Mouse (Mus musculus) gonadal fat pad, adult 2 months (tissue): ENCODE measurements around the gene Ipo4. TPM values are rescaled to one million over a fixed set of nuclear protein-coding genes. Genes with fewer than 3 reads are reported as not detected.
A peak's percentile ranks its signal among the peaks of the same experiment; 100 is the strongest.

Experiments used
- DNase-seq: peaks from one replicate; pipeline ENCODE4 v3.0.0-alpha.2; 2012; ENCODE audit warnings: low read depth
- polyA plus RNA-seq: library from polyadenylated mRNA; depleted of rRNA; stranded (reverse); fragments of >200 nt; gene quantifications from 2 replicates; pipeline ENCODE4 v1.2.3, GENCODE M21; 2012; rRNA removed

Ipo4 gene
- polyA plus RNA-seq, 1 experiment, result 112 TPM

DNA sequence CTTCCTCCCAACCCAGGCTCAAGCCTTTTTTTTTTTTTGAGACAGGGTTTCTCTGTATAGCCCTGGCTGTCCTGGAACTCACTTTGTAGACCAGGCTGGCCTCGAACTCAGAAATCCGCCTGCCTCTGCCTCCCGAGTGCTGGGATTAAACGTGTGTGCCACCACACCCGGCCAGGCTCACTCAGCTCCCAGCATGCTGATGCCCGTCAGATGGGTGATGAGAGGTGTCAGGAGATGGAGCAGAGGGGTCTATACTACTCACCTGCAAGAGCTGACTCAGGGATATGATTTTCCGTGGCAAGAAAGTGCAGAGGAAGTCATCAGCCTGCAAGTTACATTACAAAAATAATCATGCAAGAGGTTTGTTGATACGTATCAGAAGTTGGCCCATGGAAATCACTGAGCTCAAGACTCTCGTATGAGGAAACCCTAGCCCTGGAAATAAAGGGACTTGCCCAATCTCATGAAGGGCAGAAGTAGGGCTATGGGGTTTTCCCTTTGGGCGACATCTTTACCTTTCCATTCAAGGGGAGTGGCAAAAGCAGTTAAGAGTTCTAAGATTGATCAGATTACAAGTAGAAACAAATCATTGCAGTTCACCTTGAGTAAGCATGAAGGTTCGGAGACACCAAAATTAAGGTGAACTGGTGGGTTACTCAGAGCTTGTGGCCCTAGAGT is 45.8 kb downstream of the Ipo4 start:
- peak; percentile 56 for DNase-seq

DNA sequence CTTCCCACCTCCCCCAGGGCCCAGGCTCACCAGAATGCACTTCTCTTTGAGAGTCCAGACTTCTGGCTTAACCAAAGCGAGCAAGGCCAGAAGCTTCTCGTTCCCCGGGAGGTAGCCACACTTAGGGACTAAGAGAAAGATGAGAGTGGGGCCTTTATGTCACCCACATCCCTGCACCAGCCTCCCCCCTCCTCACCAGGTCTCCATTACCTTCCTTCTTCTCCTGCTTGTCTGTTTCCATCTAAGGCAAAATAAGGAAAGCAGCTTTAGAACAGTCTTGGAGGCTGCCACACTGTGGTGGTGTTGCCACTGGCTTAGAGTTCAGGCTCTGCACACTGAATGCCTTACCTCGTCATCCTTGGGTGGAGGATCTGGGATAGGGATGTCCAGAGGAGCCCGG is 46.5 kb downstream of the Ipo4 start:
- no peak for DNase-seq

DNA sequence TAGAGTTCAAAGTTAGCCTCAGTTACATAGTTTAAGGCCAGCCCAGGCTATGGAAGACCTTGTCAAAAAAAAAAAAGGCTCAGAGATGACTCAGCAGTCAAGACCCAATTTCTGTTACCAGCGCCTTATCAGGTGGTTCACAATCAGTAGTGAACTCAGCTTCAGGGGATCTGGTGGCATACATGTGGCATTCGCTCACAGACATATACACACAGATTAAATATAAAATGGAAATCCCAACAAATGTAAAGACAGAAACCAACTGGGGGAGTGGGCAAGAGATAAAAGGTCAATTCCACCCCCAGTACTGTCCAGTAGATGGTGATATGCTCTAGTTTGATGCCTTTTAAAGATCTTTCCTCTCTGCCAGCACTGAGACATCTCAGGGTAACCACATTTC is 49.6 kb downstream of the Ipo4 start:
- DNase-seq, result no peak

DNA sequence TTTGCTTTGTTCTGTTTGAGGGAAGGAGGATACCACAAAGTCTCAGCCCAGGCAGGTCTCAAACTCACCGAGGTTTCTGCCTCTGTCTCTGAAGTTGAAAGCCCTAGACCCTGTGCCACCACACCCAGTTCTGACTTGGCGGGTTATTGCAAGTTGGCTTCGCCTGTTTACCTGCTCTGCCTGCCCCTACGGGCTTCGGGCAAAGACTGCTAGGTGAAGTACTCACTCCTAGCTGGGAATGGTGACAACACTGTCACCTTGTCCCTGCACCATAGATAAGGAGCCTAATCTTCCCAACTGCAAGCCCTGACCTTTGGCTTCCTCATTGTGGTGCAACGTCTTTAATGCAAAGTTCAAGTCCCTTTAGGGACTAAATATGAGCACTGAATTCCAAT is 50.2 kb downstream of the Ipo4 start:
- no peak for DNase-seq

DNA sequence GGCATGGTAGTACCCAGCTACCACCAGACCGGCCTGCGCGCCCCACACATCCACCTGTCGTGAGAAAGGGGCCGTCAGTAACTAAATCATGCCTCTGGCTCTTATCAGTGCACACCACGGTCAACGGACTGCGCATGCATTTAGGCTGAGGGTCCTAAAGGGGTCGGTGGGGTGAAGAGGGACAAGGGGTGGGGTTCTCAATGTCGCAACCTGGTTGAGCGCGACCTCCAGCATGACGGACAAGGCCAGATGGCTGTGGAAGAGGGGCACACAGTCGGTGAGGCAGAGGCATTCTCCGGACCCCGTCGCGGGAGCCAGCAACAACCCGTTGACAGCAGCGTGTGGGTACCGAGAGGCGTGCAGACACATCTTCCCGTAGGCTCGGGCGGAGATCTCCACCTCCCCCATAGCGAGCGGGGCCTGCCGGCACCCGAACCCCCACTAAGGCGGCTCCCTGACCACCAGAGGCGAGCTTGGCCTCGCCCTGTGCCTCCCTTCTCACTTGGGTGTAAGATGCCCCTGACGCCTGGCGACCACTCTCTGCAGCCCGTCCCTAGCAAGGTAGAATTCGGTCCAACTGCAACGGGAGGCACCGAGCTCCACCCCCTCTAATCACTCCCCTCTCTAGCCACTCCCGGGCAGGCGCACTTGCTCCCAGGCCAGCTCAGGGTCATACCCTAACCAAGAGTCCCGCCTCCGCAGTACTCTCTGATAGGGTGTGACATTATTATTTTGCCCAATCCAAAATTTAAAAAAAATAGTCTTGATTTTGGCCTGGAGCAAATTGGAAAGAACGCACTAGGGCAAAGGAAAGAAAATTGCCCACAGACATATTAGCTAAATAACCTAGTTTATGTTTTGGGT is 50.8 kb downstream of the Ipo4 start, which contains the start of gene Emc9:
TSS of gene Emc9 (minus strand) at position 601 of the 864 bp plus-strand sequence.
- DNase-seq, result no peak

DNA sequence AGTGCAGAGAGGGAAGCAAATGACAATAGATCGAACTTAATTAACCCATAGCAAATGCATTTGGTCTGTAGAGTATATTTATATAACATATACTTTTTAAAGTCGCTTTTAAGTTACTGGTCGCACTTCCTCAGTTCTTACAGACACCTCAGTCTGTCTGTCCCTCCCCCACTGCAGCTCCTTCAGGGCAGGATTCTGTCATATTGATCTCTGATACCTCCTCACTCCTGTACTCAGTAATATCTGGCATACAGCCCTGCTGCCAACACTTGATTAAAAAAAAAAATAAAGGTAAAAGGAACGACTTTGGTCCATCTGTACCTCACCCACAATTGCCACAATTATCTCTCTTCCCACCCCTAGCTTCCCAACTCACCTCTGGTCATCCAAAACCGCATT is 51.5 kb downstream of the Ipo4 start:
- DNase-seq, result no peak

DNA sequence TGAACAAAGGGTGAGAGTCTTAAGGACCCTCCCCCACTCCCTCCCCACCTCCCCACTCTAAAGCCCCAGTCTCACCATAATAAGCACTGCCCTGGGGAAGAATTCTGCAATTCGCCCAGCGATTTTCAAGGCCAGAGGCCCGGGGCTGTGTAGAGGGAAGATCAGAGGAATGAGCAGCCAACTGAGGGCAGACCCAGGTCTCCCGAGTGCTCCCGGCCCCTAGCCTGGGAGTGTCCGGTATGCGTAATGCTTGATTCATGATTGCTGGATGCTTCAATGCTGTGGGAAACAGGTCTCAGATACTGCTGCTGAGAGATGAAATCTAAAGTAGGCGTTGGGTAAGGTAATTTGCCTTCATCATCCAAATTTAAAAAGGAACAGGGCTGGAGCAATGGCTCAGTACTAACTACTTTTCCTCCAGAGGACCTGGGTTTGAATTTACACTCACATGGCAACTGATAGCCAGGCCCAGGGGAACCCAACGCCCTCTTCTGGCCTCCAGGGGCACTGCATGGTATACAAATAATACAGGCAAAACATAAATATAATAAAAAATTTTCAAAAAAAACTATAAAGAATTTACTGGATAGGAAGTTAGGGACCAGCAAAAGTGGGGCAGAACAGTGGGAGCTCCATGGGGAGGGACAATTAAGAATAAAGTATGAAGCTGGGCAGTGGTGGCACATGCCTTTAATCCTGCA is 53.6 kb downstream of the Ipo4 start:
- DNase-seq, result no peak

DNA sequence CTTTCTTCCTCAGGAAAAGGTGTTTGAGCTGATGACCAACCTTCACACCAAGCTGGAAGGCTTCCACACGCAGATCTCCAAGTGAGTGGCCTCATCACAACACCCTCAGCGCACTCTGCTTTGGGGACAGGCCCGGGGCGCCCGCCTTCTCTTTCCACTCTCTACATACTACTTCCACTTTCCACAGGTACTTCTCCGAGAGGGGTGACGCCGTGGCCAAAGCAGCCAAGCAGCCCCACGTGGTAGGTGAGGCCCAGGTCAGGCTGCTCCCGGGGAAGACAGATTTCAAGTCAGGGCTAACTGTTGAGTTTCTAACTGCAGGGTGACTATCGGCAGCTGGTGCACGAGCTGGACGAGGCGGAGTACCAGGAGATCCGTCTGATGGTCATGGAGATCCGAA is 55.0 kb downstream of the Ipo4 start:
- no peak for DNase-seq

DNA sequence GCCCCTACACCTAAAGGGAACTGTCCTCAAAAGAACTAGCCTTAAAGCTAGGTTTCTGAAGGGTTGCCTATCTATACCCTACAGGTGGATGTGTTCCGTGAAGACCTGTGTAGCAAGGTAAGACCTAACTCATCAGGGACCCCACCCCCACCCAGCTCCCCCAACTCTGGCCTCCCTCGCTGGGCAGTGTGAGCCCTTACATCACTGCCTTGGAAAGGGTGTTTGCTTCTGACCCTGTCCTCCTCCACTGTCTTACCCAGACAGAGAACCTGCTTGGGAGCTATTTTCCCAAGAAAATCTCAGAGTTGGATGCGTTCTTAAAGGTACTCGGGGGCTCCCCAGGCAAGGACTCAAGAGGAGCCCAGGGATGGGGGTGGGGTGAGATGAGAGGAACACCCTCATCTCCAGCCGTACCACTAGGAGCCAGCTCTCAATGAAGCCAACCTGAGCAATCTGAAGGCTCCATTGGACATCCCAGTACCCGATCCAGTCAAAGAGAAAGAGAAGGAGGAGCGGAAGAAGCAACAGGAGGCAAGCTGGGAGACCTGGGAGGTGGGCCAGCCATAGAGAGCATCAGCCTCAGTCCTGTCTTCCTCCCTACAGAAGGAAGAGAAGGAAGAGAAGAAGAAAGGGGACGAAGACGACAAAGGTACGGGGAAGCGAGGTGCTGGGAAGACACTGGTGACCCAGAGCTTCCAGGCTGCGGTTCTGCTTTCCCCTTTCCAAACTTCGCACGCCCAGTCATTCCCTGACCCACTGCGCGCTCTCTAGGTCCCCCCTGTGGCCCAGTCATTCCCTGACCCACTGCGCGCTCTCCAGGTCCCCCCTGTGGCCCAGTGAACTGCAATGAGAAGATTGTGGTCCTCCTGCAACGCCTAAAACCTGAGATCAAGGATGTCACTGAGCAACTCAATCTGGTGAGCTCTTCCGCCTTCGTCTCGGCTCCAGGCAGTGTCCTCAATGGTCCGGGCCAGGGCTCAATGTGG is 56.0 kb downstream of the Ipo4 start:
- no peak for DNase-seq

DNA sequence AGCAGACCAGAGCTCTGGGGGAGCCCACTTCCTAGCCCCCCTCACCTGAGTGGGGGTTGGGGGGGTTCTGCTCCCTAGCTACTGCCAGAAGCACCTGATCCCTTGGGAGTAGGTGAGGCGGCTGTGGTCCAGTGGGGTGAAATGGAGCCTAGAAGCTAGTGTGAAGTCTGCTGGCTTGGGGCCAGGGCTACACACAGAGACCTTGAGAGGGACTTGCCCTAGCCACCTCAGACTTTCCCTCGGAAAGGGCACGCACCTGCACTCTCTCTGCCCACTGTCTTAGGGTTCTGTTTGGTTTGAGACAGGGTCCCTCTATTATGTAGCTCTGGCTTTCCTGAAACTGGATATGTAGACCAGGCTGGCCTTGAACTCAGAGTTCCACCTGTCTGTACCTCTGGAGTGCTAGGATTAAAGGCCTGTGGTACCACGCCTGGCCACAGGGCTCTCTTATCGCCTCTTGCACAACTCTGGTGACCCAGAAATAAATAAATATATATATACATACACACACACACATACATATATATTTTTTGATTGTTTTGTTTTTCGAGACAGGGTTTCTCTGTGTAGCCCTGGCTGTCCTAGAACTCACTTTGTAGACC is 57.0 kb downstream of the Ipo4 start:
- no peak for DNase-seq

DNA sequence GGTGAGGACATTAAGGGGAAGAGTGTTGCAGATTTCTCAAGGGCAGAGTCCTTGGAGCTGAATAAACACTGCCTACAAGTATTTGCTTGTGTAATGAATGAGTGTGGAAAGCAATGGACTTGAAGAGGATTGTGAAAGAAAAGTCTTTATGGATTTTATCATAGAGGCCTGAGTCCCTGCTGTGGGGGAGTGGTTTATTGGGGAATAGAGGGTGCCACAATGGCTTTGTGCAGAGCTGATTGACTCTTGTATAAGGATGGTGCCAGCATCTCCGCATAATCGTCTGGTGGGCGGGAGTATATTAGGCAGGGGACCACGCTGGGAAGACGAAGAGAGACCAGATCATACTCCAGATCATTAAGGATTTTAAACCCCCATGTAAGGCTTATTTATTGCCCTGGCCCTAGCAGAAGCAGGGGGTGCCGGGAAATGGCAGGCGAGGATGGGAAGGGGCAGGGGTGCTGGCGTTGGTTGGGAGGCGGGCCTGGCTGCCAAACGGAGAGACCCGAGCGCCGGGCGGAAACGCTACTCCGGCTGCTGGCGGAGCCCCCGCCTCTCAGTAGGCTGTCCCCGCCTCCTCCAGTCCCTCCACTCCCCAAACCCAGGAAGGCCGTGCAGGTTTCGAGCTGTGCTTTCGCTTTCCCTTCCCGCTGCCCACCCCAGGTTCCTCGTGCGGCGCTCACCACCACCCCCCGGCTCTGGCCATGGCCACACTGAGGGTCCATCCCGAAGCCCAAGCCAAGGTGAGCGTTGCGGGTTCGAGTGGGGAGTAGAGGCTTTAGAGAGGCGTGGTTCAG is 57.7 kb downstream of the Ipo4 start, which contains the start of gene Psme1:
TSS of gene Psme1 (plus strand) at position 253 of the 797 bp plus-strand sequence.
- peak; percentile 75 for DNase-seq

DNA sequence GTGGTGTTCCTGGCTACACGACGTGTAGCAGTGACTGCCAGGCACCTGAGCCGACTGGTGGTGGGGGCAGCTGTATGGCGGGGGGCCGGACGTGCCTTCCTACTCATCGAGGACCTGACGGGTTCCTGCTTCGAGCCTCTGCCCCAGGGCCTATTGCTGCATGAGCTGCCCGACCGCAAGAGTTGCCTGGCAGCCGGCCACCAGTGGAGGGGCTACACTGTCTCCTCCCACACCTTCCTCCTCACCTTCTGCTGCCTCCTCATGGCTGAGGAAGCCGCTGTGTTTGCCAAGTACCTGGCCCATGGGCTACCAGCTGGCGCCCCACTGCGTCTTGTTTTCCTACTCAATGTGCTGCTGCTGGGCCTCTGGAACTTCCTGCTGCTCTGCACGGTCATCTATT is 59.4 kb downstream of the Ipo4 start:
- DNase-seq, result no peak

DNA sequence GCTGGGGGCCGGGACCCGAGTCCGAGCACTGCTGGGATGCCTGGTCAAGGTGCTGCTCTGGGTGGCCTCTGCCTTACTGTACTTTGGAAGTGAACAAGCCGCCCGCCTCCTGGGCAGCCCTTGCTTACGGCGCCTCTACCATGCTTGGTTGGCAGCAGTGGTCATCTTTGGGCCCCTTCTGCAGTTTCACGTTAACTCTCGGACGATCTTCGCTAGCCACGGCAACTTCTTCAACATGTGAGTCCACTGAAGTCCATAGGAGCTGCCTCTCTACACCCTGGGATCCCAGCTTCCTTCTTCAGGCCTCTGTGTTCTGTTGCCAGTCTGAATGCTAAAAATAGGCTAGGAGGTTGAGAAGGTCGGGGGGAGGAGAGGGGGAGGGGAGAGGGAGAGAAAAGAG is 60.0 kb downstream of the Ipo4 start:
- DNase-seq, result no peak

Other genes starting within 250 kb of the Ipo4 start
- gene Dhrs4, start 157.2 kb downstream of the Ipo4 start, polyA plus RNA-seq, result 59.9 and 69.7 TPM in 2 replicates
- gene Carmil3, start 145.3 kb downstream of the Ipo4 start, polyA plus RNA-seq, result 2.2 and 2.5 TPM in 2 replicates
- 0.39 and 0.74 TPM in 2 replicates for gene Cpne6, start 125.5 kb downstream of the Ipo4 start, polyA plus RNA-seq
- not detected in 2 replicates for gene Nrl, start 111.0 kb downstream of the Ipo4 start, polyA plus RNA-seq
- gene Pck2, start 95.7 kb downstream of the Ipo4 start, polyA plus RNA-seq, result 46.6 and 53.5 TPM in 2 replicates
- gene Dcaf11, start 76.0 kb downstream of the Ipo4 start, polyA plus RNA-seq, result 186 and 207 TPM in 2 replicates
- gene A730061H03Rik, start 75.6 kb downstream of the Ipo4 start, polyA plus RNA-seq, result 5.5 and 6.6 TPM in 2 replicates
- gene Fitm1, start 60.3 kb downstream of the Ipo4 start, polyA plus RNA-seq, result 1.6 and 4.0 TPM in 2 replicates
- gene Psme1, start 57.8 kb downstream of the Ipo4 start, polyA plus RNA-seq, result 62.8 and 71.9 TPM in 2 replicates
- 37.4 and 62.0 TPM in 2 replicates for gene Emc9, start 50.7 kb downstream of the Ipo4 start, polyA plus RNA-seq
- 85.1 and 122 TPM in 2 replicates for gene Psme2, start 44.8 kb downstream of the Ipo4 start, polyA plus RNA-seq
- 29.9 and 31.3 TPM in 2 replicates for gene Rnf31, start 44.2 kb downstream of the Ipo4 start, polyA plus RNA-seq
- gene Irf9, start 32.4 kb downstream of the Ipo4 start, polyA plus RNA-seq, result 63.1 and 66.8 TPM in 2 replicates
- 8.0 and 30.7 TPM in 2 replicates for gene Rec8, start 17.9 kb downstream of the Ipo4 start, polyA plus RNA-seq
- gene Gm49378, start 1.9 kb upstream of the Ipo4 start, polyA plus RNA-seq, result 3.5 and 4.7 TPM in 2 replicates
- gene Tm9sf1, start 7.8 kb upstream of the Ipo4 start, polyA plus RNA-seq, result 103 and 117 TPM in 2 replicates
- gene Tssk4, start 14.2 kb upstream of the Ipo4 start, polyA plus RNA-seq, result 4.4 and 4.6 TPM in 2 replicates
- 33.1 and 34.8 TPM in 2 replicates for gene Mdp1, start 24.6 kb upstream of the Ipo4 start, polyA plus RNA-seq
- gene Gmpr2, start 36.0 kb upstream of the Ipo4 start, polyA plus RNA-seq, result 17.9 and 24.6 TPM in 2 replicates
- gene Nedd8, start 36.2 kb upstream of the Ipo4 start, polyA plus RNA-seq, result 262 and 441 TPM in 2 replicates
- 12.3 and 12.4 TPM in 2 replicates for gene Tinf2, start 45.9 kb upstream of the Ipo4 start, polyA plus RNA-seq
- 4.3 and 4.4 TPM in 2 replicates for gene Tgm1, start 78.0 kb upstream of the Ipo4 start, polyA plus RNA-seq
- 48.4 and 49.0 TPM in 2 replicates for gene Rabggta, start 86.3 kb upstream of the Ipo4 start, polyA plus RNA-seq
- 92.5 and 99.0 TPM in 2 replicates for gene Dhrs1, start 109.7 kb upstream of the Ipo4 start, polyA plus RNA-seq
- gene Nop9, start 109.7 kb upstream of the Ipo4 start, polyA plus RNA-seq, result 16.7 and 18.1 TPM in 2 replicates
- 5.9 and 8.3 TPM in 2 replicates for gene Cideb, start 122.5 kb upstream of the Ipo4 start, polyA plus RNA-seq
- gene Ltb4r2, start 125.5 kb upstream of the Ipo4 start, polyA plus RNA-seq, result 1.5 and 2.2 TPM in 2 replicates
- 3.8 and 4.6 TPM in 2 replicates for gene Ltb4r1, start 130.0 kb upstream of the Ipo4 start, polyA plus RNA-seq
- gene Adcy4, start 148.1 kb upstream of the Ipo4 start, polyA plus RNA-seq, result 12.6 and 13.6 TPM in 2 replicates
- 9.1 and 10.7 TPM in 2 replicates for gene Ripk3, start 152.9 kb upstream of the Ipo4 start, polyA plus RNA-seq
- 12.1 and 12.7 TPM in 2 replicates for gene Nfatc4, start 187.2 kb upstream of the Ipo4 start, polyA plus RNA-seq
- gene Nynrin, start 218.1 kb upstream of the Ipo4 start, polyA plus RNA-seq, result 3.4 and 4.9 TPM in 2 replicates
- 0.28 and 0.54 TPM in 2 replicates for gene Cbln3, start 248.4 kb upstream of the Ipo4 start, polyA plus RNA-seq
- gene Khnyn, start 249.0 kb upstream of the Ipo4 start, polyA plus RNA-seq, result 14.3 and 14.7 TPM in 2 replicates